Mouse (Mus musculus) intestine, postnatal 0 days (tissue): ENCODE measurements around the gene Ppp1r9a. TPM values are rescaled to one million over a fixed set of nuclear protein-coding genes. Genes with fewer than 3 reads are reported as not detected.

Experiments
- ATAC-seq: fragments of 200-750 bp; cut with Nextera tagmentation; 2 replicates; pipeline ENCODE4 v1.8.0; 2017; ENCODE audit warnings: mild to moderate bottlenecking, moderate TSS enrichment, moderate library complexity
- H3K27ac ChIP-seq: fragments of 300-500 bp; sonication (generic); 2 replicates; pipeline ENCODE4 v1.5.1; 2014; ENCODE audit warnings: mild to moderate bottlenecking, low read depth, low read length, moderate library complexity
- H3K27me3 ChIP-seq: fragments of 300-500 bp; sonication (generic); replicated peaks from 2 replicates; pipeline ENCODE4 v1.6.1; 2014; ENCODE audit warnings: low read length, mixed read lengths; ENCODE audit not compliant: control insufficient read depth, insufficient read depth
- H3K36me3 ChIP-seq: fragments of 300-500 bp; sonication (generic); 2 replicates; pipeline ENCODE4 v1.6.1; 2014; ENCODE audit warnings: mild to moderate bottlenecking, moderate library complexity; ENCODE audit not compliant: control insufficient read depth, insufficient read depth
- H3K4me1 ChIP-seq: fragments of 300-500 bp; sonication (generic); replicated peaks from 2 replicates; pipeline ENCODE4 v1.6.1; 2014; ENCODE audit warnings: antibody characterized with exemption, low read length, mixed read lengths; ENCODE audit not compliant: control insufficient read depth, insufficient read depth
- H3K4me2 ChIP-seq: fragments of 300-500 bp; sonication (generic); replicated peaks from 2 replicates; pipeline ENCODE4 v1.6.1; 2014; ENCODE audit warnings: low read depth, mild to moderate bottlenecking, moderate library complexity
- H3K4me3 ChIP-seq: fragments of 300-500 bp; sonication (generic); 2 replicates; pipeline ENCODE4 v1.5.1; 2014; ENCODE audit warnings: low read depth, low read length
- H3K9ac ChIP-seq: fragments of 300-500 bp; sonication (generic); 2 replicates; pipeline ENCODE4 v1.6.1; 2014; ENCODE audit warnings: mild to moderate bottlenecking, low read depth, low read length
- H3K9me3 ChIP-seq: fragments of 300-500 bp; sonication (generic); 2 replicates; pipeline ENCODE4 v1.6.1; 2016; ENCODE audit warnings: mixed run types; ENCODE audit not compliant: control insufficient read depth
- CTCF ChIP-seq: sonication (generic); IDR thresholded peaks from 2 replicates; pipeline ENCODE4 v1.5.1; 2016; ENCODE audit warnings: low read depth, mild to moderate bottlenecking, control low read depth, antibody characterized with exemption, moderate library complexity
- WGBS: fragments of 180-500 bp; shearing (Covaris S2); extraction: QIAGEN DNeasy Blood & Tissue Kit; methylation state at CpG from one replicate; pipeline ENCODE4 v1.1.7; 2014; 5-methylcytosine and 5-hydroxymethylcytosine counted together
- polyA plus RNA-seq: library from polyadenylated mRNA; unstranded; fragments of >200 nt; fragmentation: Nextera tagmentation; extraction: Ambion mirVana; gene quantifications from 2 replicates; pipeline ENCODE4 v1.2.1, GENCODE M21; 2015

Ppp1r9a gene
- polyA plus RNA-seq, 1 experiment from 2014 or later: 2.1 TPM

DNA sequence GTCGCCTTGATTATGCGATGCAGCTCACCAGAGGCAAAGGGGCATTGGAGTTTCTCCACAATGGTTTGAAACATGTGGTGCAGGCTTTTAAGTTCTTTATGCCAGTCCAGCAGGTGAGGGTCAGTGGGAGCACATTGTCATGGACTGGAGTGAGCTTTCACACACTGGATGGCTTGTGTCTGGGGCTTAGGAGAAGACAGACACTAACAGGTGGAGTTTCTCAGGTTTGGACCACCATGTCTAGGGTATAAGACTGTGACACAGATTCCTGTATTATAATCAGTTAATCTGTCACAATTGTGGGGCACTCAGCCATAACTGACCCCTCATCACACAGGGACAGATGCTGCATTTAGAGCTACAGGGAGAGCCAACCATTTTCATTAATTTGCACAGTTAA is 124.5 kb downstream of the Ppp1r9a start:
- ATAC-seq: no peak
- H3K9me3 ChIP-seq: no peaks in the 10 kb centered on the region
- H3K9ac ChIP-seq: no peak overlapping the region
- WGBS: 95% methylated on average over 2 of the region's 2 CpGs
- H3K27me3 ChIP-seq: no peaks in the 10 kb centered on the region
- no peaks in the 10 kb centered on the region for H3K36me3 ChIP-seq
- no peaks in the 10 kb centered on the region for H3K4me1 ChIP-seq
- no peak for TF ChIP-seq CTCF
- no peak overlapping the region for H3K4me3 ChIP-seq
- H3K27ac ChIP-seq: no peak overlapping the region
- H3K4me2 ChIP-seq: no peak overlapping the region

DNA sequence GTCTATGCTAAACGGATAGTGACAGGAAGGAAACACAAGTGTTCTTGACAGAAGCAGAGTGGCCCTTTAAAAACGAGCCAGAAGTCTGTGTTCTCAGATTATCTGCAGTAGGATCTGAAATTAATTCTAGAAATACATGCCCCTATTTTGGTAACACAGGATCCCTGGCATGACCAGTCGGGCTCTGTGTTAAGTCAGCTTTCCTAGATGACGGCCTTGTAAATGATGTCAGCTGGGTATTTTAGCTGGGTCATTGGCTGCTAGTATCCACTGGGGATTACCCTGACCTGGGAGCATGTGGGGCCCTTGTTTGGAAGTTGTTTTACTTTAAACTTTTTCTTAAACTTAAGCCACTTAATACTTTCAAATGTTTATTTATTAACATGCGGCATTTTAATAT is 125.1 kb downstream of the Ppp1r9a start:
- Histone ChIP-seq H3K27ac (no peak overlapping the region), H3K9me3 (no peaks in the 10 kb centered on the region), H3K4me3 (no peak overlapping the region), H3K27me3 (no peaks in the 10 kb centered on the region), H3K36me3 (no peaks in the 10 kb centered on the region), H3K4me2 (no peak overlapping the region), H3K4me1 (no peaks in the 10 kb centered on the region), H3K9ac (no peak overlapping the region)
- 67% methylated on average over 5 of the region's 5 CpGs for WGBS
- no peak for TF ChIP-seq CTCF
- ATAC-seq: no peak

DNA sequence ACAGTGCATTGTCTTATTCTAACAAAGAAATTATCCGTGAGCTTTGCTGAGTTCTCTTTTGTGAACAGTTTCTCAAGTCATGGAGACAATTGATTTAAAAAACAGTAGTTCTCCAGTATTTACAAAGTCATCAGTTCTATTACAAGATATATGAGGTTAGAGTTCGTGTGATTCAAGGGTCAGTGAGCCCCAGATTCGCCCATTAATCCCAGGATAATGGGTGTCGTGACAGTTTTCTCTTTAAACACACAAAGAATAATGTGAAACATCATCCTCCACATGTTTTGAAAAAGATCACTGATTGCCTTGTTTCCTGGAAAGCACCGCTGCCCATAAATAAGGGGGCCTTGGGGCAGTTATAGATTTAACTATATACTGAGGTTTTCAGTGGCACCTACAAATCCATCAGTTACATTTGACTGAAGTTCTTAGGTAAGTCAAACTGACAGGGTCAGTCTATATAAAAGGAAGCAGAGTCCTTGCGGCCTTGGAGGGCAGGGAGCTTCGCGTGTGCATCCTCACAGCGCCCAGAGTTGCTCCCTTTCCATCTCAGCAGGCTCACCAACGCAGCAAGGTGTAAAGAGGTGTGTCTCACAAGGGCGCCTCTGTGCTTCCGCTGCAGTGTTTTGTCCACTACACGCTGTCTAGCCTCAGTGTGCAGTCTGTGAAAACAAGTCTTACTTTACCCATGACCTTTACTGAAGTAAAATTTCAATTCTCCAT is 126.6 kb downstream of the Ppp1r9a start:
- H3K27me3 ChIP-seq: no peaks in the 10 kb centered on the region
- H3K4me3 ChIP-seq: no peak overlapping the region
- no peaks in the 10 kb centered on the region for H3K4me1 ChIP-seq
- no peak overlapping the region for H3K4me2 ChIP-seq
- no peak for ATAC-seq
- H3K9me3 ChIP-seq: no peaks in the 10 kb centered on the region
- no peak overlapping the region for H3K27ac ChIP-seq
- H3K36me3 ChIP-seq: no peaks in the 10 kb centered on the region
- TF ChIP-seq CTCF: no peak
- 76% methylated on average over 13 of the region's 13 CpGs for WGBS
- H3K9ac ChIP-seq: no peak overlapping the region

DNA sequence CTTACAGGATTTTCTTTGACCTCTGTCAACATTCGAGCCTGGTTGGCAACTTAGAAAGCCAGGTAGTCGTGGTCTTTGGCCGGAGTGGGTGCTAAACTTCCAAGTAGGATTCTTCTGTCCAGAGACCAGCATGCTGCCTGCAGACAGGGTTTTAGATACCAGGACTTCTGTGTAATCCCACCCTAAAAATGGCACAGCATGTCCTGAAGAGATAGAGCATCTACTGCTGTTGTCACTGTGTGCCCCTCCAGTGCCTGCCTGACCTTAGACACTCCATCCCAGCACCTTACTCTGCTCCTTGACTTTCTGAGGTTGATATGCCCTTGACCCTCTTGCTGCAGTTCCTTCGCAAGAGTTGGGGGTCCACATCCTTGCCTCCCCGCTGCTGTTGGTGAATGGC is 127.2 kb downstream of the Ppp1r9a start:
- Histone ChIP-seq H3K9me3 (no peaks in the 10 kb centered on the region), H3K4me3 (no peak overlapping the region), H3K27ac (no peak overlapping the region), H3K4me2 (no peak overlapping the region), H3K4me1 (no peaks in the 10 kb centered on the region), H3K27me3 (no peaks in the 10 kb centered on the region), H3K36me3 (no peaks in the 10 kb centered on the region), H3K9ac (no peak overlapping the region)
- no peak for ATAC-seq
- 91% methylated on average over 5 of the region's 5 CpGs for WGBS
- no peak for TF ChIP-seq CTCF

DNA sequence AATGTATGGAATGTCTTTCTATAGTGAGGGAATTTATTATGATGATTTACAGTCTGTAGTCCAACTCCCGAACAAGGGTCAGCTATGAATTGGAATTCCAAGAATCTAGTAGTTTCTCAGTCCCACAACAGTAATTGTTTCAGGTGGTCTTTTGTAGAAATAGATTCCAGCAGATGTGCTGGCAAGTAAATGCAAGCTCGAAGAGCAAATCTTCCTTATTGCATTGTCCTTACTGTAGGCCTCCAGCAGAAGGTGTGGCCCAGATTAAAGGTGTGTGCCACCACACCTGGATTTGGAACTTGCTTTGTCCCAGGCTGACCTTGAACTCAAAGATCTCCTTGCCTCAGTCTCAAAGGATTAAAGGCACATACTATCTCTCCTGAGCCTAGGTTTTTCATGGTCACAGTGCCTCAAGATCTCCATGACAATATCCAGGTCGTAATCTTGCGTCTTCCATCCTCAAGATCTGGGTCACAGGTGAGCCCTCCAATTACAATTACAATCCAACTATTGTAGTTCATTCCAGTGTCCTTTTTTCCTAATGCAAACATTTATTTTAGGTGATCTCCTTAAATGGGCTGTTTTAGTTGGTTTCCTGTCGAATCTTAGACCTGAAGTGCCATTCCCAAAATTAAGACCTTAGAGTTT is 130.4 kb downstream of the Ppp1r9a start:
- Histone ChIP-seq H3K4me3 (no peak overlapping the region), H3K4me2 (no peak overlapping the region), H3K27ac (no peak overlapping the region; the same call in 1 of the 2 replicates), H3K36me3 (no peaks in the 10 kb centered on the region), H3K9me3 (no peaks in the 10 kb centered on the region), H3K4me1 (no peaks in the 10 kb centered on the region), H3K9ac (no peak overlapping the region), H3K27me3 (no peaks in the 10 kb centered on the region)
- no peak for TF ChIP-seq CTCF
- no peak for ATAC-seq
- 85% methylated on average over 5 of the region's 5 CpGs for WGBS

DNA sequence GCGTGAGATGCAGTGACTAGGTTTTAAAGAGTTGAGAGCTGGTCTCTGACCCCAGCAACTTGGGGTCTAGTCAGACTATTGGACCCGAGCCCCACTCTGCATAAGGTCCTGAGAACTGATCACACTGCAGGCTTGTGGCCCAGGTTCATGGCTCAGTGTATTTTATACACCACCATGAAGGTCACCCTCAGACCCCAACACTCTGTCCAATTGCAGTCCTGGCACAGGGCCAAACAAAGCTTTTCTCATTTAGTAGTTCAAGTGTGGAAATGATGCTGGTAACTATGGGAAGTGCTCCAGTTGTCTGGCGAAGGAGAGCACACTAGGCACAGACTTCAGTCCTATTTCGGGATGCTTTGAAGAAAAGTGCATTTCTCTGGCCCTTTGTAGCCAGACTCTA is 134.5 kb downstream of the Ppp1r9a start:
- WGBS: 87% methylated on average over 4 of the region's 4 CpGs
- no peak overlapping the region for H3K27ac ChIP-seq
- ATAC-seq: no peak

More for the DNA sequence above, 134.5 kb downstream of the Ppp1r9a start:
- Histone ChIP-seq H3K27me3 (no peaks in the 10 kb centered on the region), H3K4me2 (no peak overlapping the region), H3K9me3 (no peaks in the 10 kb centered on the region), H3K4me3 (no peak overlapping the region), H3K4me1 (no peaks in the 10 kb centered on the region), H3K36me3 (no peaks in the 10 kb centered on the region), H3K9ac (no peak overlapping the region)
- no peak for TF ChIP-seq CTCF
